Mouse (Mus musculus) right cerebral cortex, postnatal 36 days (tissue): ENCODE measurements around the gene Skap1.

Experiments used
- DNase-seq, 2 experiments: peaks; one replicate each; pipeline ENCODE4 v3.0.0; 2022; ENCODE audit warnings: low spot score in 2 of 2, mixed read lengths in 1 of 2

The Skap1 gene

GRCm38 (mm10) chr11:96622782-96623181 lies 158.4 kb downstream of the Skap1 start:
- no peak for DNase-seq

GRCm38 (mm10) chr11:96624436-96624835 lies 160.0 kb downstream of the Skap1 start:
- no peak for DNase-seq

DNA sequence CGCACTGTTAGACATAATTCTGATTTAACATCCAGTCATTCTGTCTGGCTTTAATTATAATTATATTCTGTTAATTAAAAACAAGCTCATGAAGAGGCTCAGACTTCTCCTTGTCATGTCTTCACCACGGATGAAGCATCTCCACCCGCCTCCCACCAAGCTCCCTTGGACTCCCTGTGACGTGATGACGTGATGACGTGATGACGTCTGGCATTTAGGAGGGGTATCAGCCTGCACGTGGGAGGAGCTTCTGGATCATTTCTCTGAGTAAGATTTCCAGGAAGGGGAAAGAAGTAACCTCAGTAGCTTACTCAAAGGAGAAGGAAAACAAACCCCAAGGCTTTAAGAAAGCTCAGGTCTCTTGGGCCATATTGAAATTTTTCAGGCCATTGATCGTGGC lies 165.4 kb downstream of the Skap1 start:
- DNase-seq = peak in 1 of 2 experiments; percentile 18

DNA sequence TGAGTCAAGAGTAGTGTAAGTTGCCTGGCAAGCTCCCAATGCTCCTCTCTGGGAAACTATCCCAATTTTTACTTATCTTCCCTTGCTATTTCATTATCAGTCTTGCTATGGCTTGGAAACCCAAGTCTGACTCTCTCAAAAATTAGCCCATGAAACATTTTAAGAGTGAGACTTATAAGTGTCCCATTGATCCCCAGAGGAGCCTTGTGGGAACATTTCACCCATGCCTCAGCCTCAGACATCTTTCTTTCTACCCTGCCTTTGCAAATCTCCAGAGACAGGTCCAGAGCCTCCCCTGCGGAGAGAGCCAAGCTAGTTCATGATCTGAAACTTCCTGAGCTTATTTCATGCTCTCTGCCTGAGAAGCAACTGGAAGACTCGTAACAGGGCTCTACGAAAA lies 167.1 kb downstream of the Skap1 start:
- no peak for DNase-seq

- DNase-seq = no peak
Observed at GRCm38 (mm10) chr11:96637927-96638326, 173.5 kb downstream of the Skap1 start.

DNA sequence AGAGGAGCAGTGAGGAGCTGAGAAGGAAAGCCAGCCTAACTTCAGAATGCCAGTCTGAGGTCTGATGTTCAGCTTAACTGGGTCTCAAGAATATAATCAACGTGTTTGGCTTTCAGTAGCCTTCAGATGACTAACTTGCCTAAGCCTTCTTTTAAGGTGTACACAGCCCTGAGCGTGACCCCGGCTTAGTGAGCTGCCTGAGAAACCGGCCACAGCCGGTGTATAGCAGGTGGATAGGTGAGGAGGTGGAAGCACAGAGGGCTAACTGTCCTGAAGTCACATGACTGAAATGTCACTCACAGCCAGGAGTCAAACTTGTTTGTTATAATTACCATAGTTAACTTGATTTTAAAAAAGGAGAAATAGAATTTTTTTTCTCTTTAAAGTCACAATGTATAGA lies 175.4 kb downstream of the Skap1 start:
- DNase-seq = no peak

DNA sequence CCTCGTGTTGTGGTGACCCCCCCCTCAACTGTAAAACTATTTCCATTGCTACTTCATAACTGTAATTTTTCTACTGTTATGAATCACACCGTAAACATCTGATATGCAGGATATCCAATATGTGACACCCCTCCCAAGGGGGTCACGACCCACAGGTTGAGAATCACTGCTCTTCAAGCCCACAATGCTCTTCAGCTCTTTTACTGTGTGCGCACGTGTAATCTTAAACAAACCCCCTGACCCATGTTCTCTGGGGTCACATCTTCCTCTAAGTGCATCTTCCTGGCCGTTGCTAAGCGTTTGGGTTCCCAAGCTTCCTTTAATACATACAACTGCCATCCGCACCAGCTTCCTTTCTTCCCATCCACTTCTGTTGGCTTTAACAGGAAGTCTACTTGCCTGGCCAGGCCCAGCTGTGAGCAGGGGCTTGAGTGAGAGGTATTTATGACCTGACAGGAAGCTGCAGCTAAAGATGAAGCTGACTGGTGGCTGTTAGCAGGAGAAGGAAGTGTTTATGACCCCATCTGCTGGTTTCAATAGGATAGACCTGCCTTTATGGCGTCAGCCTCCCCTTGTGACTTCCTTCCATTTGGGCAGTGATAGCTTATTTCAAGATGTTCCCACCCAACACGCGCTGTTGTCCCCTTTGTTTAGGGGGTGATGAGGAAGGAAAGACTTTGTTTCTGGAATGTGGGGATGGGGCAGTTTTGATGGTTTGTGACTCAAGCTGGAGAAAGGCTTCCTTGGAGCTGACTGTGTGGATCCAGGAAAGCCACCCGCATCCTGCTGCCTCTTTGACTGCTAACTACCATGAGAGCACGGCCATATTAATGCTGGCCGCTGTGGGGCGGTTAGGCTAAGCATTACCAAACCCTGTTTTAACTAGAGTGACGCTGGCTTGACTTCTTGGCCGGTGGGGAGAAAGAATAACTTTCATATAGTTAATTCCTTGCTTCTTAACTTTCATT lies 178.1 kb downstream of the Skap1 start:
- DNase-seq = no peak

- no peak for DNase-seq
Observed at GRCm38 (mm10) chr11:96644969-96645368, 180.6 kb downstream of the Skap1 start.

DNA sequence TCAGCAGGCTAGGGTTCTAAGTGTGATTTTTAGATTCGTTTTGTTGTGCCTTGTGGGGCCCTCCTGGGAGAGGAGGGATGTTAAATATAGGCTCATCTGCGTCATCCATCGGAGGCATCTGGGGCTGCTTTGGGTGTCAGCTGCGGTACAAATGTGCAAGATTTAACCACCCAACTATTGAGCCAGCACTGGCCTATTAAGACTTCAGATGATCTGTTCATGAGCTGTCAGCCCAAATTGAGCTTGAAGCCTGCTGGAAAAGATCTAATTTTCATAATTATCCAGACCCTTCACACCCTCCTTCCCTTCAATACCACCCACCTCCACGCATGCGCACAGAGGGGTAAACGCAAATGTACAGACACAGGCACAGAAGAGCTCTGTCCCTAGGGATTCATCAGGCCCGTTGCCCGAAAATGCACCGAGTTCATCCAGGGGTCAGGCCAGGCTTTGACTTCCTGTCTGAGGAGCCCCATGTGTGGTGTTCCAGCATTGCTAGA lies 181.2 kb downstream of the Skap1 start:
- DNase-seq = peak; percentile 24 to 54

GRCm38 (mm10) chr11:96651848-96652247 lies 187.5 kb downstream of the Skap1 start:
- no peak for DNase-seq

DNA sequence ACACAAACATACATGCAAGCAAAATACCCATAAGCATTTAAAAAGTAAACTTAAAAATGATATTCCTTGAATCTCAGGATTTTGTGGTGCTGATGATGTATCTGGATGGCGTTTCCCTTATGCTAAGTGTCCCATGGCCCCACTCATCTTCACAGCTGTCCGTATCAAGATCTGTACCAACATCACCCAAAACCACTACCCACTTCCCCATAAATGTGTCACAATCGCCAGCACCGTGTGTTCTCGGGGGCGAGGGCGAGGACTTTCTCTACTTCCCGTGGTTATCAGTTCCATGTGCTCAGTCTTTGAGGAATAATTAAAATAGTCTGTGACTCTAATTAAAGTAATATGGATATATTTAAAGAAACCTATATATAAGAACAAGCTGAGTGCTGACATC lies 189.5 kb downstream of the Skap1 start:
- no peak for DNase-seq

DNA sequence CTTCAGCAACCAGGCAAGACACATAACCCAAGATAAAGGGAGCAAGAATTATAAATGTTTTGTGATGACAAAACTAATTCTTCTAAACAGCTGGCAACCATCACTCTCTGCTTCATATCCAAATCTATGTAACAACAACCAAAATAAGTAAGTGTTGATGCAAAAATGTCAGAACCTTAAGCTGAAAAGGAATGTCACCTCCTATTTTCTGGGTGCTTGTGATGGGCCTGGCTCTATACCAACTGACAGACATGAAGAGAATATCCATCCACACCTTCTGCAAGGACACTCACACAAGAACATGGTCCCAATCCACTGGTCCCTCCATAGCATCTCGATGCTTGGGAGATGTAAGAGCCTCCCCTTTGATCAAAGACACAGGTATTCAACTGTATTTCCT lies 194.0 kb downstream of the Skap1 start:
- DNase-seq = no peak

- DNase-seq = no peak
Observed at GRCm38 (mm10) chr11:96666924-96667323, 202.5 kb downstream of the Skap1 start.

- DNase-seq = no peak
Observed at GRCm38 (mm10) chr11:96668367-96668766, 204.0 kb downstream of the Skap1 start.

DNA sequence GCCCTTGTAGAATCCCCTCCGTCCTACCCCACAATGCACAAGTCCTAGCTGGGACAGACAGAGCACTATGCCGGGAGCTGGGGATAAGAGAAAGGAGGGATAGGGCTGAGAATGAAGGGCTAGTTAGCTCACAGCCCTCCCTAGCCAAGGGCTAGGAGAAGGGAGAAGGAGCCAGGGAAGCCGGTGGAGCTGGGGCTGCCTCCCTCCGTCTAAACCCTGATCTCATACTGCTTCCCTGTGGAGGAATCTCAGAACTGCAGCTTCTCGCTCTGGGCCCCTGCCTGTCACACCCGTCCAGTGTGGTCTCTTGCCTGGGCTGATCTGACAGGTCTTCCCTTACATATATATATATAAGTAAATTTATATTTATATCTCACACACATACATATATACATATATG lies 209.4 kb downstream of the Skap1 start:
- no peak for DNase-seq

DNA sequence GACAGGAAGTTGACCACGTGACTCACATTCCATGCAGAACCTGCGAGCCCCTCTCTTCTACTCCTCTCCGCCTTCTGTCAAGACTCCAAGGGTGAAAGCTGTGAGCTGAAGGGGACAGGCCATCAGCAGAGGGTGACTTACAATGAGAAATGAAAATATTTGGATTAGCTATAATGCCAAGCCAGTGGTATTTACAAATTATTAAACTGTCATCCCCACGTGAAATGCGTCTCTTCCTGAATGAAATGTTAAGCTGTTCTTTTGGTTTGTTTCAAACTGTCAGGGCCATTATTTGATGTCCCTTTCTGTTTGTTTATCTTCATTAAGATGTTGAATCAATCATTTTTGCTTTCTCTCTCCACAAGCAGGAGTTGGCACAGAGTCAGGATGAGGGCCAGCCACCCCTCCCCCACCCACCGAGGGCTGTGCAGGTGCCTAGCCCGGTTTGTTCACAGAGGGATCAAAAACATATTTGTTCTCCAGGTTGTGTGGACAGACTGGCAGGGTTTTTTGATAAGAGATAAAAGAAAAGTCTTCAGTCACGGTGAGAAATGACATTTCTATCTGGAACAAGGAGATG lies 210.5 kb downstream of the Skap1 start:
- no peak for DNase-seq

DNA sequence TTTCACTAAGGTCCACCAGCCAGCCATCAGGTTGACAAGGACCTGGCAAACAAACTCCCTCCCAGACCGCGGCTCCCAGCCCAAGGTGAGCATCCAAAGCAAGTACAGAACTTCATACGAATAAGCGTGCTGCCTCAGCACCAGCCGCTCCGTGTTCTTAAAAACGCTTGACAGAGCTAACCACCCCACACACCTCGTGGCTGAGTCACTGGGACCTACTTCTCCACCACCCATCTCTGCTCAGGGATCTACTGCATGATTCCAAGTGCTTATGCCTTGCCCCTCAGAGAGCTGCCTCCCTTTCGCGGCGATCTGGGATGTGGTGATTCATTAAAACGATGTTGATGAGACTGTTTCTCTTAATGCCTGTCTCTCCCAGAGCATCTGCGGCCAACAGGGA lies 213.6 kb downstream of the Skap1 start:
- DNase-seq = peak; percentile 15 to 34

DNA sequence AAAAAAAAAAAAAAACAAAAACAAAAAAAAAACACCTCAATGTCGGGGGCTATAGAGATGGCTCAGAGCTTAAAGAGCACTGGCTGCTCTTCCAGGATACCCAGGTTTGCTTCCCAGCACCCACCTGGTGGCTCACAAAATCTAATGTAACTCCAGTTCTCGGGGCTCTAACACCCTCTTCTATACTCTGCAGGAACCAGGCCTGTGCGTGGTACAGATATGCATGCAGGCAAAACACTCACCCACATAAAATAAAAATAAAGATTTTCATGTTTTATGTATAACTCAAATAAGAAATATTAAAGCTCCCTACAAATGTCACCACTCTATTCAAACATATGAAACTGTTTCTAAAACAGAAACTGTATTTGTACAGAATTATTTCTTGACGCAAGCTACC lies 214.6 kb downstream of the Skap1 start:
- DNase-seq = peak in 1 of 2 experiments; percentile 21

- no peak for DNase-seq
Observed at GRCm38 (mm10) chr11:96685381-96685780, 221.0 kb downstream of the Skap1 start.

DNA sequence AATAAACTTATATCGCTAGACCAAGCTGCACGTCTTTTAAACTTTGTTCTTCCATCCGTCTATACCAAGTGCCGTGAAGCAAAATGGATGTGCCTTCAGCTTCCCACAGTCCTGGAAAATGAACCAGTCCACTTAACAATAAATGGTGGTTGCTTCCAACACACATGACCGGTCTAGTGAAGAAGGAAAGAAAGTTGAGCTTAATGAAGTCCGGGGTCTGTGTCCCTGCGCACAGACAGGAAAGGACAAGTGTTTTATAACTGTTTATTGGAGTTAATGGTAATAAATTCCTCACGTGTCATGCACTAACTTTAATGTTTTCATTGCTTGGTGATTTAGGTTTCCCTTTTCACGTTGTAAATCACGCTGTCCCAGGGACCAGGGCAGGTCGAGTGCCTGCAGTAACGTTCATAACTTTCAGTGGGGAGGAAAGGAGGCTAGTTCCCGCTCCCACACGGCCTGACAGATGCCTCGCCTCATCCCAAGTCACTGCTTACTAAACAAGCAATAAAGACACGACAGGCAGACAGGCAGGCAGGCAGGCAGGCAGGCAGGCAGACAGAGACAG lies 222.4 kb downstream of the Skap1 start:
- DNase-seq = no peak

- no peak for DNase-seq
Observed at GRCm38 (mm10) chr11:96692250-96692649, 227.9 kb downstream of the Skap1 start.

GRCm38 (mm10) chr11:96693360-96693759 lies 229.0 kb downstream of the Skap1 start:
- no peak for DNase-seq

- no peak for DNase-seq
Observed at GRCm38 (mm10) chr11:96694774-96695173, 230.4 kb downstream of the Skap1 start.
